Mouse (Mus musculus) lung, embryonic 15.5 days (tissue): Measurements from ENCODE around the gene Spef2. TPM values are rescaled to one million over a fixed set of nuclear protein-coding genes. Genes with fewer than 3 reads are reported as not detected.
"Not testable (repeated sequence)": the region's sequence is repeated elsewhere in the genome, so short reads cannot be mapped to it uniquely, and the experiment has no call there.

ENCODE experiments used
- ATAC-seq: fragments of 200-750 bp; cut with Nextera tagmentation; 2 replicates; pipeline ENCODE4 v1.8.0; 2017; ENCODE audit warnings: moderate number of reproducible peaks, borderline replicate concordance; ENCODE audit not compliant: low FRiP score, low TSS enrichment; ENCODE audit errors: extremely low read depth
- H3K27ac ChIP-seq: fragments of 300-500 bp; sonication (generic); 2 replicates; pipeline ENCODE4 v1.5.1; 2015; ENCODE audit warnings: moderate library complexity, mild to moderate bottlenecking, inconsistent platforms
- H3K27me3 ChIP-seq: fragments of 300-500 bp; sonication (generic); 2 replicates; pipeline ENCODE4 v1.6.1; 2015; ENCODE audit warnings: inconsistent platforms
- H3K36me3 ChIP-seq: fragments of 300-500 bp; sonication (generic); 2 replicates; pipeline ENCODE4 v1.6.1; 2015; ENCODE audit warnings: inconsistent platforms
- H3K4me1 ChIP-seq: fragments of 300-500 bp; sonication (generic); 2 replicates; pipeline ENCODE4 v1.6.1; 2015; ENCODE audit warnings: inconsistent platforms
- H3K4me2 ChIP-seq: fragments of 300-500 bp; sonication (generic); 2 replicates; pipeline ENCODE4 v1.6.1; 2015; ENCODE audit warnings: inconsistent platforms, mild to moderate bottlenecking, moderate library complexity
- H3K4me3 ChIP-seq: fragments of 300-500 bp; sonication (generic); 2 replicates; pipeline ENCODE4 v1.5.1; 2015; ENCODE audit warnings: mild to moderate bottlenecking, inconsistent platforms
- H3K9ac ChIP-seq: fragments of 300-500 bp; sonication (generic); 2 replicates; pipeline ENCODE4 v1.6.1; 2015; ENCODE audit warnings: inconsistent platforms
- H3K9me3 ChIP-seq: fragments of 300-500 bp; sonication (generic); 2 replicates; pipeline ENCODE4 v1.6.1; 2016; ENCODE audit warnings: inconsistent platforms
- WGBS: fragments of 180-500 bp; shearing (Covaris S2); methylation state at CpG from one replicate; pipeline ENCODE4 v1.1.7; 2015; 5-methylcytosine and 5-hydroxymethylcytosine counted together
- polyA plus RNA-seq: library from polyadenylated mRNA; unstranded; fragments of >200 nt; fragmentation: Nextera tagmentation; extraction: Ambion mirVana; gene quantifications from 2 replicates; pipeline ENCODE4 v1.2.1, GENCODE M21; 2015

Gene Spef2
- polyA plus RNA-seq, 1 experiment from 2014 or later, result 1.8 TPM

DNA sequence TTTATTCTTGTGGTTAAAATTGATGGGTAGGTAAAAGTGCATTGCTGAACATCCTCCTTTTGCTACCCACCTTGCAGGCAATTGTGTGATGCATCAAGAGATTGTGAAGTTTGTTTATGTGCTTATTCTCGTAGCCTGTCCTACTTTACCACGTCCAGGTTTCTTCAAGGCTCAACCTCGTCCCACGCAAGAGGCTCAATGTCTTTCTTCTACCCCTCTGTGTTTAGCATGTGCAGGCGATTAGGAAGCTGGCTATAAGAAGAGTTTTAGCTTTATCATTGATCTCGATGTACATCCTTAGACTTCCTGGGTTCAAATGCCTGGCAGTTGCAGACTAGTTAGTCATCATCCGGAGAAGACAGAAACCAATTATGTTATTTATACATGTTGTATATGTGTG, 176.0 kb downstream of the Spef2 start:
- Histone ChIP-seq H3K4me1 (no peaks in the 10 kb centered on the region), H3K9ac (no peak overlapping the region), H3K27ac (no peak overlapping the region), H3K27me3 (no peaks in the 10 kb centered on the region), H3K4me3 (no peak overlapping the region), H3K4me2 (no peak overlapping the region), H3K9me3 (no peaks in the 10 kb centered on the region), H3K36me3 (no peaks in the 10 kb centered on the region)
- ATAC-seq, result no peak
- WGBS, result 79% methylated on average over 7 of the region's 7 CpGs

DNA sequence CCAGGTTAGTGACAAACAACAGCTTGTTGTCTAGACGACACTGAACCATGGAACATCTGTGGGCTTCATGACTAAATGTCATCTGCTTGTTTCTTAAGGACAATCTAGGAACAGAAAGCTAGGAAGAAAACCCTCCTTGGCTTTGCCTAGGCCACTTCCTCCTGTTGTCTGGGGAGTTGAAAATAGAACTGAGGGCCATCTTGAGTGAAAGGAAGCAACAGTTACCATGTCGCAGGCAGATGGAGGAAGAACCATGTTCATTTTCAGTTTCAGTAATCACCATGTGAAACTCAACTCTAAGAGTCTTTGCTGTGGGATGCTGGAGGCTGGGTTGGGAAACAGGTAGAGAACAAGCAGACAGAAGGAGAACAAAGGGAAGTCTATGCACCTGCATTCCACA, 176.8 kb downstream of the Spef2 start:
- WGBS, result 82% methylated on average over 2 of the region's 2 CpGs
- Histone ChIP-seq H3K4me2 (no peak overlapping the region), H3K4me3 (no peak overlapping the region), H3K9me3 (no peaks in the 10 kb centered on the region), H3K9ac (no peak overlapping the region), H3K27me3 (no peaks in the 10 kb centered on the region), H3K27ac (no peak overlapping the region), H3K4me1 (no peaks in the 10 kb centered on the region), H3K36me3 (no peaks in the 10 kb centered on the region)
- no peak for ATAC-seq

DNA sequence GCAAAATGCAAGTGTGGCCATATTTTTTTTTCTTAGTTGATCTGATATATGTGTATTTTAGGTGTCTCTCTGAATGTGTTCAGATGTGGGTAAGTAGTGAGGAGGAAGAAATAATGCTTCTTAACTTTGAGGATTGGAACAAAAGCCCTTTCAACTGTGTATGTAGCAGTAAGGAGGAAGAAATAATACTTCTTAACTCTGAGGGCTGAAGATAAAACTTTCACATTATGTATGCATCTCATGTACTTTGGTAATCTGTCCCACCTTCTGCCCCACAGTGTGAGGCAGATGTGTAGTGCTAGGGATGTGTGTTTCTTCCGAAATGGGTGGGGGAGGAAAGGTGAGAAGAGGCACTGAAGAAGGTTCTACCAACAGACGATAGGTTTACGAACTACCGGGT, 181.4 kb downstream of the Spef2 start:
- Histone ChIP-seq H3K9ac (no peak overlapping the region), H3K4me2 (no peak overlapping the region), H3K27ac (no peak overlapping the region), H3K9me3 (no peaks in the 10 kb centered on the region), H3K4me3 (no peak overlapping the region), H3K27me3 (no peaks in the 10 kb centered on the region), H3K4me1 (no peaks in the 10 kb centered on the region), H3K36me3 (no peaks in the 10 kb centered on the region)
- ATAC-seq, result no peak
- 82% methylated on average over 4 of the region's 4 CpGs for WGBS

DNA sequence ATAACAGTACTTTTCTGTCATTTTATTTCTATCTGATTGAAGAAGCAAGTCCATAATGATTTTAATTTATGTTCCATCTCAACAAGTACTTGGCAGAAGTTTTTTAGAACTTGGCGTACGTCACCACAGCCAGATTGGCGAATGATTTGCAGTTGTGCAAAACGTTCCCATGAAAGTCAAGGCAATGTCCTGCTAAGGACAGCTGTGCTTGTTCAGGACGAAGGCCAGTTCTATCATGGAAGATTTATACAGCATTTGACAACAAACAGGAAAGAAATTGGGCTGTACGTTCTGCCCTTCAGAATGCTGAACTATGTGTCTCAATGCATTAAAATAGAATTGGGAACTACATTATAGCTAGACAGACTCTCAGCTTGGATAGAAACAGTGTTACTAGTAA, 183.3 kb downstream of the Spef2 start:
- no peaks in the 10 kb centered on the region for H3K4me1 ChIP-seq
- no peak for ATAC-seq
- H3K27ac ChIP-seq, result no peak overlapping the region
- H3K9me3 ChIP-seq, result no peaks in the 10 kb centered on the region
- no peak overlapping the region for H3K4me3 ChIP-seq
- WGBS, result 62% methylated on average over 6 of the region's 6 CpGs
- H3K4me2 ChIP-seq, result no peak overlapping the region
- no peaks in the 10 kb centered on the region for H3K36me3 ChIP-seq
- no peak overlapping the region for H3K9ac ChIP-seq
- H3K27me3 ChIP-seq, result no peaks in the 10 kb centered on the region

DNA sequence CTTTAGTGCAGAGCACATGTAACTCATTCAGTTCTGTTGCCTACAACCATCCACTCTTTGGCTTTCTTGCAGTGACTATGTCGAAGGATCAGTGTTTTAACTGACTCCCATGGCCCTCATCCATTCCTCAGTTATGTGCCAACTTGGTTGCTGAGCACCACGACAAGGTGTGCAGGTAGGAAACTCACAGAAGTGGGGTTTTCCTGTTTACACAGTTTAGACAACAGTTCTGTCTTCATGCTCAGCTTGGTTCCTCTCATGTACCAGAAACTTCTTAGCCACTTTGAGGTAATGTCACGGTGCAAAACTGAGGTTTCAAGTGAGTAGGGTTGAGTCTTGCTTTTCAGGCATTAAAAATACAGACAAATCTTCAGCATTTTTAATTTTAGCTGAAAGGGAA, 184.5 kb downstream of the Spef2 start:
- ATAC-seq, result no peak
- Histone ChIP-seq H3K4me1 (no peaks in the 10 kb centered on the region), H3K9ac (no peak overlapping the region), H3K27ac (no peak overlapping the region), H3K27me3 (no peaks in the 10 kb centered on the region), H3K4me3 (no peak overlapping the region), H3K4me2 (no peak overlapping the region), H3K9me3 (no peaks in the 10 kb centered on the region), H3K36me3 (no peaks in the 10 kb centered on the region)
- WGBS, result 69% methylated on average over 3 of the region's 3 CpGs

DNA sequence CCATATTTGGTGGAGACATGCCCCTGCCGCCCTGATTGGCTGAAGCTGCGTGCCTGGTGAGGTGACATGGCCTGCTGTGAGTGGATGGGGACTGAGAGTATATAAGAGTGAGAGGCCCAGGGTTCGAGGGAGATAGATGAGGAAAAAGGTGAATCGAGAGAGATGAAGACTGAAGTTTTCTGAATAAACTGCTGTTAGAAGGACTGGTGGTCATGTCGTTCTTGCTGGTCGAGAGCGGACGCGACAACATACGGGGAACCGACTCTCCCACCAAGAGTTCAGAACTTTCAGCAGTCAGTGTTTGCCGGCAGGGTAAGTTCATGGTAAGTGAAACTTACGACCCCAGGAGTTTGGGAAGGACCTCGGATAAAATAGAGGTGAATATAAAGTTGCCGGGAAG, 191.4 kb downstream of the Spef2 start:
- not testable (repeated sequence) for H3K27ac ChIP-seq, H3K4me1 ChIP-seq, H3K4me3 ChIP-seq, H3K9me3 ChIP-seq, ATAC-seq, H3K36me3 ChIP-seq, H3K4me2 ChIP-seq, H3K9ac ChIP-seq, H3K27me3 ChIP-seq
- 88% methylated on average over 15 of the region's 15 CpGs for WGBS

DNA sequence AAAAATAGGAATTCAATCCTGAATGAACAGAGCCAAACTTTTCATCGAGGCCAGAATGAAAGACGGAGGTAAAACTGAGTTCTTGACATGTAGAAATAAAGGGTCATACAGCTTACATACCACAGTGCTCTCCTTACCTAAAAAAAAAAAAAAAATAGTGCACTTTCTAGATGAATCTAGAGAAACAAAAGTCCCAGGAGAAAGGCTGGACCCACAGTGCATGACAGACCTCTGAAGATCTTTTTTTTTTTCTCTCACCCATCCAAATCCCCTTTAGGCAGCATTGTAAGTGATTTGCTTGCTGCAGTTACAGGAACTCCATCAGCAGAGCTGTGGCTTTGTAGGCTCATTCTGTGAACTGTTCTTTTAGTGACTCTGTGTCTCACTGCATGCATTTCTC, 199.7 kb downstream of the Spef2 start:
- H3K4me2 ChIP-seq, result no peak overlapping the region
- no peaks in the 10 kb centered on the region for H3K36me3 ChIP-seq
- H3K4me1 ChIP-seq, result no peaks in the 10 kb centered on the region
- H3K9ac ChIP-seq, result no peak overlapping the region
- ATAC-seq, result no peak
- no peak overlapping the region for H3K27ac ChIP-seq
- H3K27me3 ChIP-seq, result no peaks in the 10 kb centered on the region
- no peak overlapping the region for H3K4me3 ChIP-seq
- 81% methylated on average over 2 of the region's 2 CpGs for WGBS
- no peaks in the 10 kb centered on the region for H3K9me3 ChIP-seq

DNA sequence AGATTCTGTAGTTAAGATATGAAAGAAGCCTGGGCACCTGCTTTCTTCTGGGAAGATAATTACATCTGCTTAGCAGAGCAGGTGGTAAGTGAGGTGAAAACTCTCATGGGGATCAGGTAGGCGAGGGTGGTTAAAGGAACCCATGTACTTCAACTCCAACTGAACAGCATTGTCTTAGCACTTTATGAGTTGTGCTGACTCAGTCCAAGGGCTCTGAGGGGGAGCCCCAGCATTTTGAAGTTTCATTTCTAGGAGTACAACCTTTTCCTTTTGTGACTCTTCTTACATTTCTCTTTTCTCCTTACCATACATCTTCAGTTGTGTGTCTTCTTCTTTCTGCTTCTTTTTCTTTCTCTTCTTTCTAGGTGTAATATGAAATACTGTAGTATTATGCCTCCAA, 213.5 kb downstream of the Spef2 start:
- 75% methylated on average over 1 of the region's 1 CpGs for WGBS
- no peaks in the 10 kb centered on the region for H3K27me3 ChIP-seq
- no peaks in the 10 kb centered on the region for H3K4me1 ChIP-seq
- no peaks in the 10 kb centered on the region for H3K9me3 ChIP-seq
- H3K36me3 ChIP-seq, result no peaks in the 10 kb centered on the region
- no peak overlapping the region for H3K27ac ChIP-seq
- H3K4me2 ChIP-seq, result no peak overlapping the region
- no peak overlapping the region for H3K9ac ChIP-seq
- H3K4me3 ChIP-seq, result no peak overlapping the region
- ATAC-seq, result no peak

DNA sequence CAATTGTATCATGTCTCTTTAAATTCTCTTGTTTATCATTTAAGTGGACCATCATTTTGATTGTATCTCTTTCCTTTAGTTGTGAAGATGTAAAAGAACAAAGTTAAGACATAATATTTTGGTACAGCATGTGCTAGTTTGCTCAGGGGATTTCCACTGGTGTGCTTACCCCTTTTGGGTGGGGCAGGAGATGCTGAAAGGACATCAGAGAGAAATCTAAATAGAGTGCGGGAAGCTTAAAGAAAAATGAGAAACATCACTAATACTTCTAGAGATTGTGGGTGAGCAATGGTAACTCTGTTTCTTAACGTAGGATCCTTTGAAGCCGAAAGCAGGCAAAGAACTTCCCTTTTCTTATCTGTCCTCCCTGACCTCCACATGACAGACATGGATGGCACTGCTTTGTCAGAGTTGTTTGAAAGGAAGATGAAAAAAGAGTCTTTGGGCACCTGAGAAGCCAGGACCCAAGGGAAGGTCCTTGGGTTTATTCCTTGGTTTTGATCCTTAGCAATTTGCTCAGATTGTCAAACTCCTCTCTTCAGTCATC, 215.2 kb downstream of the Spef2 start:
- Histone ChIP-seq H3K27ac (no peak overlapping the region), H3K9me3 (no peaks in the 10 kb centered on the region), H3K4me2 (no peak overlapping the region), H3K4me3 (no peak overlapping the region), H3K4me1 (no peaks in the 10 kb centered on the region), H3K9ac (no peak overlapping the region), H3K27me3 (no peaks in the 10 kb centered on the region), H3K36me3 (no peaks in the 10 kb centered on the region)
- ATAC-seq, result no peak
- 59% methylated on average over 3 of the region's 3 CpGs for WGBS

DNA sequence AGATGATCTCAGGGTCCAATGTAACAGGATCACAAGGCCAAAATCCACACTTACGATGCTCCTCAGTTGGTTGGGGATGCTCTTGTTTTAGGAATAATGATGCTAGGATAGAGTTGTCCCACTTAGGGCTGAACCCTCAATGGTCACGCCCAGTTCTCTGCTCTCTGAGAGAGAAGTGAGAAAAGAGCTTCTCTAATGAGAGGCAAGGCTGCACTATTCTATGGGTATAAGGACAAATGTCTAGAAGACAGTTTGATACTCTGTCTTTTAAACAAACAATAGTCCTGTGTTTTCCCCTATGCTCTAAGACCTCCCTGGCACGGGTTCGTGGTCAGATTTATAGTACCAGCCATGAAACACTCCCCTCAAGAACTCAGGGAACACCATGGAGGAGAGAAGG, 218.6 kb downstream of the Spef2 start, which contains the start of gene Il7r:
Gene Il7r (minus strand): TSS at position 101 of the 400 bp plus-strand sequence.
- no peak within 1 kb of the TSS for H3K4me2 ChIP-seq
- no peak for ATAC-seq
- no peak within 1 kb of the TSS for H3K9ac ChIP-seq

DNA sequence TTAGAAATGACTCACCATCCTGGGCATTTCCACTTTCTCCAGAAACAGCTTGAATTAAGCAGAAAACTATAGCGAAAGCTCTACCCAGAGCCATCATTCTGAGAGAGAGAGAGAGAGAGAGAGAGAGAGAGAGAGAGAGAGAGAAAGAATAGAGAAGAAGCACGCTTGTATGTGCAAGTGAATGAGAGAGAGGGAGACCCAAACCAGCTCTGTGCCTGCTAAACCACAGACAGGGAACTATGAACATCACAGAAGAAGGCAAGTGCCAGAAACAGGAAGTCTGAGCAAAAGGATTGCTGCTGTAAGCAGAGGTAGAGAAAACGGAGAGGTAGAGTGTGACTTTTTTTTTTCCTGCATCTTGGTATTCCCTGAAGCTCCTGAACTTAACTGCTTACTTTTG, 219.0 kb downstream of the Spef2 start:
- Histone ChIP-seq H3K36me3 (no peaks in the 10 kb centered on the region), H3K4me1 (no peaks in the 10 kb centered on the region), H3K27me3 (no peaks in the 10 kb centered on the region), H3K9me3 (no peaks in the 10 kb centered on the region), H3K27ac (no peak overlapping the region), H3K4me3 (no peak overlapping the region), H3K4me2 (no peak overlapping the region), H3K9ac (no peak overlapping the region)
- WGBS, result 64% methylated on average over 3 of the region's 3 CpGs
- no peak for ATAC-seq

More for the DNA sequence above, 218.6 kb downstream of the Spef2 start, which contains the start of gene Il7r:
- H3K9me3 ChIP-seq, result no peaks in the 10 kb centered on the region
- no peak within 1 kb of the TSS for H3K27ac ChIP-seq
- no peaks in the 10 kb centered on the region for H3K36me3 ChIP-seq
- 83% methylated on average over 4 of the region's 4 CpGs for WGBS
- H3K4me3 ChIP-seq, result no peak within 1 kb of the TSS
- no peaks in the 10 kb centered on the region for H3K27me3 ChIP-seq
- H3K4me1 ChIP-seq, result no peaks in the 10 kb centered on the region
